Mouse (Mus musculus) gastrocnemius, postnatal 36 days (tissue): ENCODE measurements around the gene Stk38l. TPM values are rescaled to one million over a fixed set of nuclear protein-coding genes. Genes with fewer than 3 reads are reported as not detected.

ENCODE experiments used
- DNase-seq, 2 experiments: peaks; one replicate each; pipeline ENCODE4 v3.0.0; 2022
- intact Hi-C: fragments of 180-260 bp; cut with DNase I; formaldehyde crosslinking; loops from one replicate; pipeline ENCODE4 v1.15.1; 2025
- long read RNA-seq, 2 experiments: library from polyadenylated mRNA; stranded (forward); transcript quantifications; one replicate each; pipeline ENCODE4 v2.0.0; 2021
- total RNA-seq, 2 experiments: library from RNA; stranded (reverse); gene quantifications; 2 replicates each; pipeline ENCODE4 v1.2.3; 2021

Stk38l gene
- total RNA-seq, result 1 to 10 TPM; 7.7 to 8.5 TPM
- long read RNA-seq, experiment 1, full-length matches to known transcripts, result 3 of 7 reads
- long read RNA-seq, experiment 1, partial matches to known transcripts, result 0 of 7 reads
- long read RNA-seq, experiment 1, other reads (novel, unspliced or antisense), result 4 of 7 reads
- long read RNA-seq, experiment 2, full-length matches to known transcripts, result 8 of 13 reads
- long read RNA-seq, experiment 2, partial matches to known transcripts, result 2 of 13 reads
- long read RNA-seq, experiment 2, other reads (novel, unspliced or antisense), result 3 of 13 reads

GRCm38 (mm10) chr6:146724581-146725383 lies at the start of gene Stk38l:
Stk38l (plus strand) TSS chr6:146724995.
- intact Hi-C loops, result no loop called here
- peak; percentile 88 to 90 for DNase-seq

GRCm38 (mm10) chr6:146676904-146677303 lies 47.9 kb upstream of the Stk38l start:
- intact Hi-C loops, result no loop called here
- no peak for DNase-seq

- DNase-seq, result no peak
- intact Hi-C loops, result no loop called here
Observed at GRCm38 (mm10) chr6:146678136-146679070, 46.4 kb upstream of the Stk38l start.

- intact Hi-C loops, result no loop called here
- DNase-seq, result no peak
Observed at GRCm38 (mm10) chr6:146683881-146684280, 40.9 kb upstream of the Stk38l start.

GRCm38 (mm10) chr6:146685781-146686308 lies 39.0 kb upstream of the Stk38l start:
- intact Hi-C loops, result no loop called here
- peak; percentile 39 to 48 for DNase-seq

GRCm38 (mm10) chr6:146686463-146687196 lies 38.2 kb upstream of the Stk38l start:
- DNase-seq, result no peak
- intact Hi-C loops, result no loop called here

GRCm38 (mm10) chr6:146688010-146688409 lies 36.8 kb upstream of the Stk38l start:
- intact Hi-C loops, result no loop called here
- no peak for DNase-seq

GRCm38 (mm10) chr6:146688861-146689260 lies 35.9 kb upstream of the Stk38l start:
- DNase-seq, result no peak
- intact Hi-C loops, result no loop called here

- DNase-seq, result no peak
- intact Hi-C loops, result no loop called here
Observed at GRCm38 (mm10) chr6:146697767-146698166, 27.0 kb upstream of the Stk38l start.

GRCm38 (mm10) chr6:146698376-146698775 lies 26.4 kb upstream of the Stk38l start:
- DNase-seq, result no peak
- intact Hi-C loops, result no loop called here

GRCm38 (mm10) chr6:146700461-146700860 lies 24.3 kb upstream of the Stk38l start:
- intact Hi-C loops, result no loop called here
- DNase-seq, result no peak

- intact Hi-C loops, result no loop called here
- peak; percentile 28 to 49 for DNase-seq
Observed at GRCm38 (mm10) chr6:146702126-146702881, 22.5 kb upstream of the Stk38l start.

GRCm38 (mm10) chr6:146703351-146703750 lies 21.4 kb upstream of the Stk38l start:
- intact Hi-C loops, result no loop called here
- DNase-seq, result no peak

- no peak for DNase-seq
- intact Hi-C loops, result no loop called here
Observed at GRCm38 (mm10) chr6:146705631-146706030, 19.2 kb upstream of the Stk38l start.

- intact Hi-C loops, result no loop called here
Observed at GRCm38 (mm10) chr6:146719606-146720005, 5.2 kb upstream of the Stk38l start.

GRCm38 (mm10) chr6:146723805-146724204 lies 990 bp upstream of the Stk38l start:
- intact Hi-C loops, result no loop called here
- no peak for DNase-seq

More at GRCm38 (mm10) chr6:146719606-146720005, 5.2 kb upstream of the Stk38l start:
- no peak for DNase-seq

GRCm38 (mm10) chr6:146725384-146725791 lies 593 bp downstream of the Stk38l start:
- no peak for DNase-seq
- intact Hi-C loops, result no loop called here

- DNase-seq, result no peak
- intact Hi-C loops, result no loop called here
Observed at GRCm38 (mm10) chr6:146731031-146731430, 6.2 kb downstream of the Stk38l start.

- intact Hi-C loops, result no loop called here
- no peak for DNase-seq
Observed at GRCm38 (mm10) chr6:146731692-146732091, 6.9 kb downstream of the Stk38l start.
